ENCODE assay signal across 18 mouse cellular contexts in genomic region chr1:74113071-74113470, GRCm38 (mm10). TPM values are rescaled to one million over a fixed set of nuclear protein-coding genes. Genes with fewer than 3 reads are reported as not detected.
A peak's percentile ranks its signal among the peaks of the same experiment; 100 is the strongest.
DNase-seq lines count a peak whose midpoint lies in the region; ATAC-seq and TF ChIP-seq lines count a peak whose summit lies in the region.
"Had no signal": no experiment of that assay in that cellular context is flagged by ENCODE, and none has a peak within 500 bp of the region (broad histone marks: within the 10 kb centered on the region; RNA-seq: fewer than 3 reads in every experiment).

No protein-coding gene starts in this region.

- TF ChIP-seq CTCF in gastrocnemius, adult 2 months (IDR thresholded peaks at IDR 0.05) = no peak

- H3K4me3 ChIP-seq in gastrocnemius, adult 2 months = no peak overlapping the region
- H3K4me3 ChIP-seq in kidney, embryonic 16.5 days (ENCODE audit: low read length) = no peak overlapping the region
- H3K4me3 ChIP-seq in embryonic facial prominence, embryonic 10.5 days = no peak overlapping the region
- no peak overlapping the region for H3K4me3 ChIP-seq in hindbrain, embryonic 12.5 days
- H3K4me3 ChIP-seq: hindbrain, embryonic 15.5 days had no signal

- intact Hi-C loops in gastrocnemius, adult 2 months (cut with DNase I) = no loop called here

- H3K27me3 ChIP-seq in kidney, embryonic 16.5 days (ENCODE audit: insufficient read depth, low read length) = no peaks in the 10 kb centered on the region
- peaks cover 44% of the 10 kb centered on the region; the same call in 1 of the 2 replicates for H3K27me3 ChIP-seq in embryonic facial prominence, embryonic 10.5 days (replicated peaks; ENCODE audit: low read depth, poor library complexity, severe bottlenecking)
- no peaks in the 10 kb centered on the region for H3K27me3 ChIP-seq in hindbrain, embryonic 12.5 days
- H3K27me3 ChIP-seq: hindbrain, embryonic 15.5 days had no signal

- H3K9ac ChIP-seq in kidney, embryonic 16.5 days (replicated peaks; ENCODE audit: low read length) = no peak overlapping the region
- no peak overlapping the region for H3K9ac ChIP-seq in hindbrain, embryonic 12.5 days
- H3K9ac ChIP-seq: hindbrain, embryonic 15.5 days had no signal

- peak overlapping the region; percentile 16; the same call in 1 of the 2 replicates for H3K27ac ChIP-seq in gastrocnemius, adult 2 months
- no peak overlapping the region for H3K27ac ChIP-seq in kidney, embryonic 16.5 days (ENCODE audit: low read length)
- H3K27ac ChIP-seq in embryonic facial prominence, embryonic 10.5 days (replicated peaks) = peak overlapping the region; percentile 60
- H3K27ac ChIP-seq in hindbrain, embryonic 12.5 days = peak overlapping the region; percentile 60
- H3K27ac ChIP-seq: macrophage had no signal

- H3K36me3 ChIP-seq in kidney, embryonic 16.5 days (ENCODE audit: insufficient read depth, low read length) = no peaks in the 10 kb centered on the region
- H3K36me3 ChIP-seq in embryonic facial prominence, embryonic 10.5 days (replicated peaks) = no peaks in the 10 kb centered on the region
- no peaks in the 10 kb centered on the region for H3K36me3 ChIP-seq in hindbrain, embryonic 12.5 days
- H3K36me3 ChIP-seq: hindbrain, embryonic 15.5 days had no signal

- peaks cover 29% of the 10 kb centered on the region for H3K4me1 ChIP-seq in kidney, embryonic 16.5 days (ENCODE audit: insufficient read depth, low read length)
- H3K4me1 ChIP-seq in embryonic facial prominence, embryonic 10.5 days = peaks cover 51% of the 10 kb centered on the region
- H3K4me1 ChIP-seq in hindbrain, embryonic 12.5 days = peaks cover 43% of the 10 kb centered on the region

- no peak for ATAC-seq in kidney, embryonic 16.5 days (ENCODE audit: low FRiP score, low TSS enrichment)
- ATAC-seq in hindbrain, embryonic 12.5 days (ENCODE audit: low FRiP score) = no peak

- DNase-seq in gastrocnemius, adult 2 months = no peak
- no peak for DNase-seq in gastrocnemius, postnatal 25 days
- peak; percentile 37 for DNase-seq in kidney, adult 18-20 months
- no peak for DNase-seq in embryonic facial prominence, embryonic 10.5 days (ENCODE audit: low spot score)
- no peak for DNase-seq in layer of hippocampus, adult 9-11 months
- DNase-seq: cerebellum, adult 8-10 months; gastrocnemius, postnatal 14 days; lung, adult 2 months; right cerebral cortex, postnatal 4 days; thymus, postnatal 4 days had no signal

- no peaks in the 10 kb centered on the region for H3K9me3 ChIP-seq in kidney, embryonic 16.5 days (ENCODE audit: low read length)
- no peaks in the 10 kb centered on the region for H3K9me3 ChIP-seq in embryonic facial prominence, embryonic 10.5 days
- H3K9me3 ChIP-seq in hindbrain, embryonic 12.5 days (replicated peaks) = no peaks in the 10 kb centered on the region
- H3K9me3 ChIP-seq: hindbrain, embryonic 15.5 days had no signal

- no peak overlapping the region for H3K4me2 ChIP-seq in kidney, embryonic 16.5 days (replicated peaks; ENCODE audit: low read depth, low read length)
- no peak overlapping the region for H3K4me2 ChIP-seq in hindbrain, embryonic 12.5 days (replicated peaks)
- H3K4me2 ChIP-seq: hindbrain, embryonic 15.5 days had no signal

- WGBS in kidney, embryonic 16.5 days = 27% methylated on average over 3 of the region's 3 CpGs
- WGBS in embryonic facial prominence, embryonic 10.5 days = 50% methylated on average over 3 of the region's 3 CpGs
- 46% methylated on average over 3 of the region's 3 CpGs for WGBS in hindbrain, embryonic 12.5 days

RNA-seq across cellular contexts. Expression of gene Tns1, which starts 11.2 kb away (rescaled TPM):
- 100 to 1,000 TPM; 294 to 305 TPM for total RNA-seq in gastrocnemius, adult 2 months (2021)
- 100 to 1,000 TPM; 205 to 234 TPM for total RNA-seq in gastrocnemius, postnatal 25 days (2021)
- 77.3 and 78.3 TPM in 2 replicates for polyA plus RNA-seq in kidney, embryonic 16.5 days (2015; fragmentation: Nextera tagmentation; extraction: Ambion mirVana)
- 27.4 and 30.4 TPM in 2 replicates for polyA plus RNA-seq in embryonic facial prominence, embryonic 10.5 days (2016; fragmentation: Nextera tagmentation; extraction: Ambion mirVana)
- 26.1 and 28.3 TPM in 2 replicates for polyA plus RNA-seq in hindbrain, embryonic 12.5 days (2016; fragmentation: Nextera tagmentation; extraction: Ambion mirVana)

RNA-seq across cellular contexts. Expression of gene Rufy4, which starts 12.3 kb away (rescaled TPM):
- under 1 TPM in 1 of 2 experiments, not detected in 1; 0.08 TPM for total RNA-seq in gastrocnemius, adult 2 months (2021)
- under 1 TPM in 1 of 2 experiments, not detected in 1; 0.16 TPM for total RNA-seq in gastrocnemius, postnatal 25 days (2021)
- polyA plus RNA-seq in kidney, embryonic 16.5 days (2015; fragmentation: Nextera tagmentation; extraction: Ambion mirVana) = 0.22 and 0.32 TPM in 2 replicates
- 0.06 and 0.15 TPM in 2 replicates for polyA plus RNA-seq in embryonic facial prominence, embryonic 10.5 days (2016; fragmentation: Nextera tagmentation; extraction: Ambion mirVana)
- polyA plus RNA-seq in hindbrain, embryonic 12.5 days (2016; fragmentation: Nextera tagmentation; extraction: Ambion mirVana) = 0.46 and 0.60 TPM in 2 replicates
- total RNA-seq: left cerebral cortex, adult 8-10 months; midbrain, postnatal 0 days had no signal
- polyA plus RNA-seq: kidney, embryonic 14.5 days; macrophage had no signal

RNA-seq across cellular contexts. Expression of gene Cxcr2, which starts 40.7 kb away (rescaled TPM):
- under 1 TPM in 1 of 2 experiments, not detected in 1; 0.10 TPM for total RNA-seq in gastrocnemius, adult 2 months (2021)
- total RNA-seq in gastrocnemius, postnatal 25 days (2021) = not detected
- polyA plus RNA-seq in kidney, embryonic 16.5 days (2015; fragmentation: Nextera tagmentation; extraction: Ambion mirVana) = 0.11 and 0.24 TPM in 2 replicates
- polyA plus RNA-seq in embryonic facial prominence, embryonic 10.5 days (2016; fragmentation: Nextera tagmentation; extraction: Ambion mirVana) = 0.05 and 0.22 TPM in 2 replicates
- not detected in 2 replicates for polyA plus RNA-seq in hindbrain, embryonic 12.5 days (2016; fragmentation: Nextera tagmentation; extraction: Ambion mirVana)
- total RNA-seq: gastrocnemius, postnatal 14 days; layer of hippocampus, adult 8-10 months had no signal
- polyA plus RNA-seq: kidney, embryonic 14.5 days had no signal
